Mouse (Mus musculus): ENCODE results near the gene Irs1. TPM values are rescaled to one million over a fixed set of nuclear protein-coding genes. Genes with fewer than 3 reads are reported as not detected.

Irs1 gene
- total and polyA plus RNA-seq, 2 experiments: 7.6 to 8.2 TPM

GRCm38 (mm10) chr1:82291930-82292712 lies 905 bp upstream of the Irs1 start:
- TF ChIP-seq POLR2A (IDR thresholded peaks at IDR 0.05; ENCODE audit: extremely low read depth, insufficient read depth, low read length) (no peak), CTCF (IDR thresholded peaks at IDR 0.05; ENCODE audit: low read depth, low read length) (no peak)
- WGBS: 1% methylated on average over 23 of the region's 23 CpGs
- Histone ChIP-seq H3K27ac (replicated peaks; ENCODE audit: insufficient read depth, low read depth, low read length) (no peak overlapping the region), H3K79me2 (ENCODE audit: control insufficient read depth, insufficient read depth, low read length) (peaks cover 29% of the 10 kb centered on the region), H3K27me3 (ENCODE audit: control insufficient read depth, insufficient read depth, low read length) (no peaks in the 10 kb centered on the region), H3K36me3 (ENCODE audit: control insufficient read depth, insufficient read depth, low read length) (no peaks in the 10 kb centered on the region), H3K4me3 (ENCODE audit: insufficient read depth, low read depth, low read length) (peak overlapping the region; percentile 73; the same call in 1 of the 2 replicates), H3K4me1 (ENCODE audit: control insufficient read depth, insufficient read depth, low read length) (peaks cover 28% of the 10 kb centered on the region), H3K9ac (ENCODE audit: low read depth, low read length) (peak overlapping the region; percentile 77)
- DNase-seq (ENCODE audit: extremely low read depth, low read depth, low spot score): no peak

GRCm38 (mm10) chr1:82290723-82291150 lies 479 bp downstream of the Irs1 start:
- H3K4me3 ChIP-seq (ENCODE audit: insufficient read depth, low read depth, low read length): peak overlapping the region; percentile 73
- peaks cover 36% of the 10 kb centered on the region for H3K79me2 ChIP-seq (ENCODE audit: control insufficient read depth, insufficient read depth, low read length)
- under 1% methylated on average over 31 of the region's 31 CpGs for WGBS
- H3K36me3 ChIP-seq (ENCODE audit: control insufficient read depth, insufficient read depth, low read length): no peaks in the 10 kb centered on the region
- H3K27me3 ChIP-seq (ENCODE audit: control insufficient read depth, insufficient read depth, low read length): no peaks in the 10 kb centered on the region
- DNase-seq (ENCODE audit: extremely low read depth, low read depth, low spot score): peak; percentile 77
- peak overlapping the region; percentile 96 for H3K27ac ChIP-seq (replicated peaks; ENCODE audit: insufficient read depth, low read depth, low read length)
- no peak for TF ChIP-seq CTCF (IDR thresholded peaks at IDR 0.05; ENCODE audit: low read depth, low read length)
- TF ChIP-seq POLR2A (IDR thresholded peaks at IDR 0.05; ENCODE audit: extremely low read depth, insufficient read depth, low read length): peak; percentile 57; the same call in 1 of the 2 replicates
- peak overlapping the region; percentile 79 for H3K9ac ChIP-seq (ENCODE audit: low read depth, low read length)
- peaks cover 36% of the 10 kb centered on the region for H3K4me1 ChIP-seq (ENCODE audit: control insufficient read depth, insufficient read depth, low read length)

- peak overlapping the region; percentile 73 for H3K4me3 ChIP-seq (ENCODE audit: insufficient read depth, low read depth, low read length)
- H3K79me2 ChIP-seq (ENCODE audit: control insufficient read depth, insufficient read depth, low read length): peaks cover 36% of the 10 kb centered on the region
- peak overlapping the region; percentile 96 for H3K27ac ChIP-seq (replicated peaks; ENCODE audit: insufficient read depth, low read depth, low read length)
- DNase-seq (ENCODE audit: extremely low read depth, low read depth, low spot score): peak; percentile 46
- H3K4me1 ChIP-seq (ENCODE audit: control insufficient read depth, insufficient read depth, low read length): peaks cover 36% of the 10 kb centered on the region
- H3K36me3 ChIP-seq (ENCODE audit: control insufficient read depth, insufficient read depth, low read length): no peaks in the 10 kb centered on the region
- WGBS: under 1% methylated on average over 45 of the region's 45 CpGs
- no peaks in the 10 kb centered on the region for H3K27me3 ChIP-seq (ENCODE audit: control insufficient read depth, insufficient read depth, low read length)
- peak overlapping the region; percentile 79 for H3K9ac ChIP-seq (ENCODE audit: low read depth, low read length)
- TF ChIP-seq POLR2A (IDR thresholded peaks at IDR 0.05; ENCODE audit: extremely low read depth, insufficient read depth, low read length) (no peak), CTCF (IDR thresholded peaks at IDR 0.05; ENCODE audit: low read depth, low read length) (0 out of 2 replicates have a peak, but pooled peaks have one; percentile 8)
Observed at GRCm38 (mm10) chr1:82289990-82290681, 1.1 kb downstream of the Irs1 start.

GRCm38 (mm10) chr1:82289116-82289989 lies 1.9 kb downstream of the Irs1 start:
- H3K4me3 ChIP-seq (ENCODE audit: insufficient read depth, low read depth, low read length): peak overlapping the region; percentile 73
- no peaks in the 10 kb centered on the region for H3K27me3 ChIP-seq (ENCODE audit: control insufficient read depth, insufficient read depth, low read length)
- TF ChIP-seq POLR2A (IDR thresholded peaks at IDR 0.05; ENCODE audit: extremely low read depth, insufficient read depth, low read length) (no peak), CTCF (IDR thresholded peaks at IDR 0.05; ENCODE audit: low read depth, low read length) (no peak)
- 66% methylated on average over 35 of the region's 35 CpGs for WGBS
- no peaks in the 10 kb centered on the region for H3K36me3 ChIP-seq (ENCODE audit: control insufficient read depth, insufficient read depth, low read length)
- peaks cover 36% of the 10 kb centered on the region for H3K4me1 ChIP-seq (ENCODE audit: control insufficient read depth, insufficient read depth, low read length)
- no peak for DNase-seq (ENCODE audit: extremely low read depth, low read depth, low spot score)
- peaks cover 36% of the 10 kb centered on the region for H3K79me2 ChIP-seq (ENCODE audit: control insufficient read depth, insufficient read depth, low read length)
- no peak overlapping the region; the same call in 1 of the 2 replicates for H3K27ac ChIP-seq (replicated peaks; ENCODE audit: insufficient read depth, low read depth, low read length)
- H3K9ac ChIP-seq (ENCODE audit: low read depth, low read length): peak overlapping the region; percentile 79

GRCm38 (mm10) chr1:82288421-82288990 lies 2.7 kb downstream of the Irs1 start:
- H3K79me2 ChIP-seq (ENCODE audit: control insufficient read depth, insufficient read depth, low read length): peaks cover 36% of the 10 kb centered on the region
- H3K27me3 ChIP-seq (ENCODE audit: control insufficient read depth, insufficient read depth, low read length): no peaks in the 10 kb centered on the region
- WGBS: 91% methylated on average over 18 of the region's 18 CpGs
- peaks cover 38% of the 10 kb centered on the region for H3K4me1 ChIP-seq (ENCODE audit: control insufficient read depth, insufficient read depth, low read length)
- H3K9ac ChIP-seq (ENCODE audit: low read depth, low read length): no peak overlapping the region
- TF ChIP-seq POLR2A (IDR thresholded peaks at IDR 0.05; ENCODE audit: extremely low read depth, insufficient read depth, low read length) (no peak), CTCF (IDR thresholded peaks at IDR 0.05; ENCODE audit: low read depth, low read length) (no peak)
- DNase-seq (ENCODE audit: extremely low read depth, low read depth, low spot score): no peak
- H3K36me3 ChIP-seq (ENCODE audit: control insufficient read depth, insufficient read depth, low read length): no peaks in the 10 kb centered on the region
- no peak overlapping the region for H3K4me3 ChIP-seq (ENCODE audit: insufficient read depth, low read depth, low read length)
- H3K27ac ChIP-seq (replicated peaks; ENCODE audit: insufficient read depth, low read depth, low read length): no peak overlapping the region
